Mouse (Mus musculus): Measurements from ENCODE around the gene Phgdh. TPM values are rescaled to one million over a fixed set of nuclear protein-coding genes. Genes with fewer than 3 reads are reported as not detected.
A peak's percentile ranks its signal among the peaks of the same experiment; 100 is the strongest.

Phgdh gene
- polyA plus RNA-seq, 1 experiment, result 3.6 TPM

DNA sequence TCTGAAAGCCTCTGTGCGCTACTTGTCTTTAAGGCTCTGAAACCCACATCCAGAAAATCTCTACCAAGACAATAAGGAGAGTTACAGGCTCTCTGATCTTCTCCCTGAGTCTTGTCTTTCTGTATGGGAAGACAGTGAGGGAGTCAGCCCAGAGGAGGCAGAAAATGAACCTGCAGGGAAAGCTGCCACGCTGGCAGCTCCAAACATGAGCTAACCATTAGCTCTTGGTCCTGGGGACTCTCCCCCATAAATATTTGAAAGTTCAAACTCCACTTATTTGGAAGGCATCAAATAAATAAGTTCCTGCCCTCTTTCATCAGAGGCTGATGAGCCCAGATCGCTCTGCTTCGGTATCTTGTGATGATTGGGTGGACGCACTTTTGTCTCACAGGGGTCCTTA, 56.6 kb downstream of the Phgdh start:
- no peak for TF ChIP-seq TAL1 (IDR thresholded peaks at IDR 0.05; ENCODE audit: low read length)
- no peak for TF ChIP-seq GATA1 (IDR thresholded peaks at IDR 0.05; ENCODE audit: low read length)
- Histone ChIP-seq H3K27me3 (ENCODE audit: control insufficient read depth) (no peaks in the 10 kb centered on the region), H3K4me1 (ENCODE audit: control insufficient read depth) (peaks cover 5% of the 10 kb centered on the region), H3K9me3 (ENCODE audit: control insufficient read depth, low read length) (no peaks in the 10 kb centered on the region), H3K36me3 (ENCODE audit: control insufficient read depth) (no peaks in the 10 kb centered on the region; the same call in 1 of the 2 replicates), H3K4me3 (replicated peaks) (no peak overlapping the region)

DNA sequence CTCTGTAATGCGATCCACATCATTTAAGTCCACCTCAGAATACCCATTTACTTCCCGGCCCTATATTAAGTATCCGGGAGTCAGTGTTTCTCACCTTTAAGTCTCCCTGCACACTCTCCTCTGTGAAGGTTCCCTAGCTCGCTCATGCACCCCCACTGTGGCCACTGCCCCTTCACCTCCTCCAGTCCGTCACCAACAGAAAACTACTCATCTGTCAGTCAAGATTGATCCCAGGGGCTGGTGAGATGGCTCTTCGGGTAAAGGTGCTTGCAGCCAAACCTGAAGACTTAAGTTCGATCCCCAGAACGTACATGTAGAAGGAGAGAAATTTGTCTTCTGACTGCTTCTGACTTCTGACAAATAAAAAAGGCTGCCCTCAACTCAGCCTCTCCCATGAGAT, 57.4 kb downstream of the Phgdh start:
- Histone ChIP-seq H3K36me3 (ENCODE audit: control insufficient read depth) (no peaks in the 10 kb centered on the region; the same call in 1 of the 2 replicates), H3K4me1 (ENCODE audit: control insufficient read depth) (peaks cover 5% of the 10 kb centered on the region), H3K4me3 (replicated peaks) (no peak overlapping the region), H3K27me3 (ENCODE audit: control insufficient read depth) (no peaks in the 10 kb centered on the region), H3K9me3 (ENCODE audit: control insufficient read depth, low read length) (no peaks in the 10 kb centered on the region)
- no peak for TF ChIP-seq GATA1 (IDR thresholded peaks at IDR 0.05; ENCODE audit: low read length)

DNA sequence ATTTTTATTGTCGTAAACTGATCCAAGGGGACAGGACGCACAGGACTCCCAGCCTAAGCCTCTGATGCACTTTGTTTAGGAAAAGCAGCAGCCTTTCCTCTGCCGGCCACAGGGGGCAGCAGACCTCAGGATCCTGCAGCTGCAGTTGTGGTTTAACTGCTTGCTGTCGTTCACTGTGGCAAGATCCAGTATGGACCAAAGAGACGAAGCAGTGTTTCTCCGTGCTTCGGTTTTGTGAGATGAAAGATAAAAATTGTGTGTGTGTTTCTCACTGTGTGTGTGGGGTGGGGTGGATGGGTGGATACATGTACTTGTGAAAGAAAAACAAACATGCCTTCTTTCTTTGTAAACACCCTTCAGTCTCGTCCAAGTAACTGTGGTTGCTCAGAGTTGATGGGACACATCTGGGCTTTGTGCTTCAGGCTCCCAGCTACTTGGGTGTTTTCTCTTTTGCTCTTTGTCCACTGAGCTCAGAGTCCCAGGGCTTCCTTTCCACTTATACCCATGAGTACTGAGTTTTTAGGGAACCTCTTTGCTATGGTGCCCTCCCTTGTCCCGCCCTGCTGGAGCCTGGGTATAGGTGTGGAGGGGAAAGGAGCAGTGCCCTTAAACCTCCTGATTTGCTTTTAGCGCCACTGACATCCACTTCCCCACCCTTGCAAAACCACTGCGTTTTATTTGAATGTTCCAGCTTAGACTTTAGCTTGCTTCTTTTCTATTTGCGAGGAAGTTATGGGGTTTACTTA, 58.7 kb downstream of the Phgdh start:
- Histone ChIP-seq H3K9me3 (ENCODE audit: control insufficient read depth, low read length) (no peaks in the 10 kb centered on the region), H3K36me3 (ENCODE audit: control insufficient read depth) (no peaks in the 10 kb centered on the region; the same call in 1 of the 2 replicates), H3K27me3 (ENCODE audit: control insufficient read depth) (no peaks in the 10 kb centered on the region), H3K4me3 (replicated peaks) (peak overlapping the region; percentile 50), H3K4me1 (ENCODE audit: control insufficient read depth) (peaks cover 5% of the 10 kb centered on the region)
- TF ChIP-seq GATA1 (IDR thresholded peaks at IDR 0.05; ENCODE audit: low read length) (no peak), TAL1 (IDR thresholded peaks at IDR 0.05; ENCODE audit: low read length) (no peak)

DNA sequence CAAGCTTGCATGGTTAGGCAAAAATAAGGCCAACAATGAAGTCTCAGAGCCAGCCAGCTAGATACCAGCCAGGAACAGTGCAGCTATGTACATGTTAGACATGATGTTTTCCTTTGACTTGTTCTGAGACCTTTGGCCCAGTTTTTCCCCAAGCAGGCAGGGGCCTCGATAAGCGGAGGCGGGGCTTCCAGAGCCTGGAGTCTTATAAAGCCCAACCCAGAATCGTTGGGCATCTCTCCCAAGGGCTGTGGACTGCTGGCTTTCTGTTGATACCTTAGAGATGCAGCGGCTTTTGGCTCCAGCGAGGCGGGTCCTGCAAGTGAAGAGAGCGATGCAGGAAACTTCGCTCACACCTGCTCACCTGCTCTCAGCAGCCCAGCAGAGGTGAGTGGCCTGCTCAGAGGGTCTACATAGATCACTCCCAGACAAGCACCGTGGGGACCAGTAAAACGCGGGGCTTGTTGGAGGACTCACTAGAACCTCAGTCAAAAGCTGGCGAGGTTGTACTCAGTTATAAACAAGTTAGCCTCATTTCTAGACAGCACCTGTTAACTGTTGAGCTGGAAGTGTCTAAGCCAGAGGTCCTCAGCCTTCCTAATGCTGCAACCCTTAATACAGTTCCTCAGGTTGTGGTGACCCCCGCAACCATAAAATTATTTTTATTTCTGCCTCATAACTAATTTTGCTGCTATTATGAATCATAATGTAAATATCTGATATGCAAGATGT, 59.4 kb downstream of the Phgdh start, which contains the start of gene Hmgcs2:
Hmgcs2 (plus strand) TSS at position 232 of the 729 bp plus-strand sequence.
- peak within 1 kb of the TSS; percentile 50 for H3K4me3 ChIP-seq (replicated peaks)
- no peaks in the 10 kb centered on the region; the same call in 1 of the 2 replicates for H3K36me3 ChIP-seq (ENCODE audit: control insufficient read depth)
- H3K27me3 ChIP-seq (ENCODE audit: control insufficient read depth), result no peaks in the 10 kb centered on the region
- no peaks in the 10 kb centered on the region for H3K9me3 ChIP-seq (ENCODE audit: control insufficient read depth, low read length)
- no peak for TF ChIP-seq TAL1 (IDR thresholded peaks at IDR 0.05; ENCODE audit: low read length)
- no peak for TF ChIP-seq GATA1 (IDR thresholded peaks at IDR 0.05; ENCODE audit: low read length)
- H3K4me1 ChIP-seq (ENCODE audit: control insufficient read depth), result peaks cover 5% of the 10 kb centered on the region

DNA sequence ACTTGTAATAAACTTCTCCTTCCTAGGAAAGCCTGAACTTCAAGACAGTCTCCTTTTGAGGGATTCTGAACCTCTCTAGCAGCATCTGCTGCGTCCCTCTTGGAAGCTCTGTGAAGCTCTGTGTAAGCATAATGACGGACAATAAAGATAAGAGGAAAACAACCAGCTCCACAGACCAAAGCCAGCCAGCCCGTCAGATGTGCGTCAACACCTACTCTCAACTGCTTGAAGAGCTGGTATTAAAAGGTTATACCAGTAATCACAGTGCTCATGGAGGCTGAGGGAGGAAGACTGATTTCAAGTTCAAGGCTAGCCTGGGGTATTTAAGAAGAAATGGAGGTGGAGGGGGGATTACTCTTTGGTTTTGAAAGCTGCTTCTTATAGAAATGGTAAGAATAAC, 60.1 kb downstream of the Phgdh start:
- TF ChIP-seq GATA1 (IDR thresholded peaks at IDR 0.05; ENCODE audit: low read length) (no peak), TAL1 (IDR thresholded peaks at IDR 0.05; ENCODE audit: low read length) (no peak)
- Histone ChIP-seq H3K4me1 (ENCODE audit: control insufficient read depth) (peaks cover 7% of the 10 kb centered on the region), H3K4me3 (replicated peaks) (no peak overlapping the region), H3K27me3 (ENCODE audit: control insufficient read depth) (no peaks in the 10 kb centered on the region), H3K9me3 (ENCODE audit: control insufficient read depth, low read length) (no peaks in the 10 kb centered on the region), H3K36me3 (ENCODE audit: control insufficient read depth) (no peaks in the 10 kb centered on the region; the same call in 1 of the 2 replicates)

DNA sequence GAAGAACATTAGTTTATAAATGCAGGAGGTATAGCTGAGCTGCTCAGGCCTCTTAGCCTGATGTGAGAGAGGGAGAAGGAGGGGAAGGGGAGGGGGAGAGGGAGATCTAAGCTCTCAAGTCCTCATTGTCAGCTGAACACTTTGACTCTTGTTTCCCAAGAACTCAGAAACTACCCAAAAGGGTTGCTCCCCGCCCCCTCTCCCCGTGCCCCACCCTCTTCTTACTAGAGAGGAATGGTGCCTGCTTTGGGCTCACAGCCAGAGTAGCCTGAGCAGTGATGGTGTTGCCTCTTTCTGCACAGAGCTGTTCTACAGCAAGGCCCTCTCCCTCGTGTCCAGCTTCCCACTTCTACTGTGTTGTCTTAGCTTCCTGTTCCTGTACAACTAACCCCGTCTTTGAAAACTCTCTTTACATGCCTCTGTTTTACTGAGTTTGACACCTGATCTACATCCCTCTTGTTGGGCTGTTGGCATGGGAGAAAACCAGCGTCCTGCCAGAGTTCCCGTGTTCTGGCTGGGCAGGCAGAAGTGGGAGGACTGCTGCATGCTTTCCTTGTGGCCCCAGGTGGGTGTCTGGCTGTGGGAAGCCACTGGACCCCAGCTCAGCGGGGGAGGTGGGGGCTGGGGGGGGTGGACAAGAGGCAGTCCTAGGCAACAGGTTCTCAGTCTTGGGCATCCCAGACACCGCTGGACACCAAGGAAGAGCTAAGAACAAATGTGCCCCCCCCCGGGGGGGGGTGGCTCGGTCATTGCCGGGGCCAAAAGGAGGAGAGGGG, 66.0 kb downstream of the Phgdh start:
- H3K9me3 ChIP-seq (ENCODE audit: control insufficient read depth, low read length), result no peaks in the 10 kb centered on the region
- TF ChIP-seq TAL1 (IDR thresholded peaks at IDR 0.05; ENCODE audit: low read length) (no peak), GATA1 (IDR thresholded peaks at IDR 0.05; ENCODE audit: low read length) (no peak)
- H3K4me1 ChIP-seq (ENCODE audit: control insufficient read depth), result peaks cover 3% of the 10 kb centered on the region; the same call in 1 of the 2 replicates
- H3K36me3 ChIP-seq (ENCODE audit: control insufficient read depth), result no peaks in the 10 kb centered on the region
- H3K27me3 ChIP-seq (ENCODE audit: control insufficient read depth), result no peaks in the 10 kb centered on the region
- H3K4me3 ChIP-seq (replicated peaks), result no peak overlapping the region

DNA sequence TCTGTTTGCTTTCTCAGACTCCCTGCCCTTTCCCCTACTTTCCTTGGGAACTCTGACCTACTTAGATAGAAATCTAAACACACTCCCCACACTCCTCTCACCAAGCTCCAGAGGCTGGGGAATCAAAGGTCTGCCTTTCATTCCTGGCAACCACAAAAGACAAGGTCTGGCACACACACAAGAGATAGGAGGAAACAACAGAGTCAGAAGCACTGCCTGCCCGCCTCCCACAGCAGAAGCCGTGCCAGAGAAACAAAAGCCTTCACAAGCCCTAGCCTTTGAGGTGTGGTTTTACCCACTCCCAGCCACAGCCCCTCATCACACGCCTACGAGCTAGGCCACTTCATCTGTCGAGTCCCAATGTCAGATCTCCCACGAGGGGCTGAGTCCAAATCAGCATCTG, 72.5 kb downstream of the Phgdh start:
- TF ChIP-seq GATA1 (IDR thresholded peaks at IDR 0.05; ENCODE audit: low read length), result no peak
- no peak for TF ChIP-seq TAL1 (IDR thresholded peaks at IDR 0.05; ENCODE audit: low read length)
- no peaks in the 10 kb centered on the region for H3K36me3 ChIP-seq (ENCODE audit: control insufficient read depth)
- no peaks in the 10 kb centered on the region for H3K27me3 ChIP-seq (ENCODE audit: control insufficient read depth)
- H3K4me1 ChIP-seq (ENCODE audit: control insufficient read depth), result no peaks in the 10 kb centered on the region
- no peak overlapping the region for H3K4me3 ChIP-seq (replicated peaks)
- no peaks in the 10 kb centered on the region for H3K9me3 ChIP-seq (ENCODE audit: control insufficient read depth, low read length)

Other genes with a start within 250 kb of the Phgdh start
- not detected in 2 replicates for gene Adam30, start 179.4 kb downstream of the Phgdh start, polyA plus RNA-seq (2012)
- gene Reg4, start 117.8 kb downstream of the Phgdh start, polyA plus RNA-seq (2012), result not detected in 2 replicates
- gene Hmgcs2, start 59.6 kb downstream of the Phgdh start, polyA plus RNA-seq (2012), result 0.03 and 0.08 TPM in 2 replicates
- not detected in 2 replicates for gene Zfp697, start 42.5 kb upstream of the Phgdh start, polyA plus RNA-seq (2012)
- not detected in 2 replicates for gene Gm4450, start 117.1 kb upstream of the Phgdh start, polyA plus RNA-seq (2012)
- gene Hsd3b4, start 170.5 kb upstream of the Phgdh start, polyA plus RNA-seq (2012), result not detected in 2 replicates
- not detected in 2 replicates for gene Gm10681, start 248.8 kb upstream of the Phgdh start, polyA plus RNA-seq (2012)

Measured in erythroblast, embryonic 14.5 days (primary cell).